Comparison of ENCODE assay signal across 25 mouse cellular contexts in the genomic region with DNA sequence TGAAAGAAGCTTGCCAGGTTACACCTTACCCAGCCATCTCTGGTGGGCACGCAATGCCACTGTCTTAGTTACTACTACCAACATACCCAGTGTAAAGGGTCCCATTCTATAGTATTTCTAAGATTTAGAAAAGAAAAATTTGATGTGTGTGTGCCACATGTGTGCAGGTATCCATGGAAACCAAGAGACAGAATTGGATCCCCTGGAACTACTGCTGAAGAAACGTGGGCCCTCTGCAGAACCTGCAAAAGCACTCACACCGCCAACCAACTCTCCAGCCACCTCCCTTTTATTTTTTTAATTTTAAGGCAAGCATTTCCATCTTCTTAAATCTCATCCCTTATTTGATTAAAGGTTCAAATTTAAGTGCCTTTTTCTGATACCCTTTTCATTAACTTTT.
"Had no signal": no experiment of that assay in that cellular context is flagged by ENCODE, and none has a peak within 500 bp of the region (broad histone marks: within the 10 kb centered on the region; RNA-seq: fewer than 3 reads in every experiment).

No protein-coding gene starts in this region.

- ATAC-seq: forebrain, embryonic 16.5 days; hindbrain, embryonic 16.5 days; inflammation-experienced regulatory T-cells, adult 6 months; intestine, embryonic 15.5 days; intestine, postnatal 0 days had no signal

- DNase-seq: gastrocnemius, adult 2 months; gastrocnemius, postnatal 10 days; gastrocnemius, postnatal 25 days; heart, adult 18-20 months; heart, postnatal 4 days; kidney, adult 18-20 months; kidney, adult 8-10 months; kidney, postnatal 10 days; kidney, postnatal 36 days; layer of hippocampus, adult 9-11 months; layer of hippocampus, postnatal 36 days; left cerebral cortex, postnatal 4 days had no signal

- H3K4me3 ChIP-seq: gastrocnemius, adult 2 months; heart, embryonic 10.5 days; heart, embryonic 13.5 days; heart, embryonic 15.5 days; hindbrain, embryonic 10.5 days; hindbrain, embryonic 12.5 days; intestine, embryonic 15.5 days; limb, embryonic 13.5 days; limb, embryonic 15.5 days had no signal

- H3K27me3 ChIP-seq: heart, embryonic 13.5 days; heart, embryonic 15.5 days; hindbrain, embryonic 12.5 days; intestine, embryonic 15.5 days; limb, embryonic 13.5 days; limb, embryonic 15.5 days had no signal

- H3K9me3 ChIP-seq: heart, embryonic 10.5 days; heart, embryonic 13.5 days; heart, embryonic 15.5 days; hindbrain, embryonic 10.5 days; hindbrain, embryonic 12.5 days; intestine, embryonic 15.5 days; limb, embryonic 13.5 days; limb, embryonic 15.5 days had no signal

- H3K27ac ChIP-seq: heart, embryonic 10.5 days; heart, embryonic 13.5 days; heart, embryonic 15.5 days; hindbrain, embryonic 10.5 days; hindbrain, embryonic 12.5 days; hindbrain, embryonic 14.5 days; intestine, embryonic 15.5 days; limb, embryonic 13.5 days; limb, embryonic 15.5 days had no signal

- H3K9ac ChIP-seq: heart, embryonic 13.5 days; heart, embryonic 15.5 days; hindbrain, embryonic 12.5 days; hindbrain, embryonic 14.5 days; intestine, embryonic 15.5 days; limb, embryonic 13.5 days; limb, embryonic 15.5 days had no signal

- H3K4me1 ChIP-seq: intestine, embryonic 15.5 days; limb, embryonic 15.5 days had no signal

- H3K4me2 ChIP-seq: heart, embryonic 13.5 days; heart, embryonic 15.5 days; hindbrain, embryonic 12.5 days; hindbrain, embryonic 14.5 days; intestine, embryonic 15.5 days; limb, embryonic 13.5 days; limb, embryonic 15.5 days had no signal
